Mouse (Mus musculus) hindbrain, embryonic 11.5 days (tissue): ENCODE data around the gene Pltp. TPM values are rescaled to one million over a fixed set of nuclear protein-coding genes. Genes with fewer than 3 reads are reported as not detected.
"Not testable (repeated sequence)": the region's sequence is repeated elsewhere in the genome, so short reads cannot be mapped to it uniquely, and the experiment has no call there.

ENCODE experiments used
- ATAC-seq: fragments of 200-750 bp; cut with Nextera tagmentation; 2 replicates; pipeline ENCODE4 v1.8.0; 2017; ENCODE audit warnings: mild to moderate bottlenecking, moderate TSS enrichment, moderate library complexity; ENCODE audit not compliant: low FRiP score
- DNase-seq: peaks from one replicate; pipeline ENCODE4 v3.0.0-alpha.2; 2015; ENCODE audit warnings: low spot score
- H3K27ac ChIP-seq: fragments of 300-500 bp; sonication (generic); 2 replicates; pipeline ENCODE4 v1.5.1; 2014; ENCODE audit warnings: mild to moderate bottlenecking, low read depth, low read length
- H3K27me3 ChIP-seq: fragments of 300-500 bp; sonication (generic); 2 replicates; pipeline ENCODE4 v1.6.1; 2014; ENCODE audit warnings: mild to moderate bottlenecking, low read length, moderate library complexity, mixed read lengths; ENCODE audit not compliant: control insufficient read depth, insufficient read depth
- H3K36me3 ChIP-seq: fragments of 300-500 bp; sonication (generic); 2 replicates; pipeline ENCODE4 v1.6.1; 2014; ENCODE audit warnings: mild to moderate bottlenecking, low read length, moderate library complexity, mixed read lengths; ENCODE audit not compliant: control insufficient read depth, insufficient read depth
- H3K4me1 ChIP-seq: fragments of 300-500 bp; sonication (generic); replicated peaks from 2 replicates; pipeline ENCODE4 v1.6.1; 2014; ENCODE audit warnings: low read length, mixed read lengths; ENCODE audit not compliant: control insufficient read depth, insufficient read depth
- H3K4me2 ChIP-seq: fragments of 300-500 bp; sonication (generic); replicated peaks from 2 replicates; pipeline ENCODE4 v1.6.1; 2014; ENCODE audit warnings: mild to moderate bottlenecking, low read depth, low read length
- H3K4me3 ChIP-seq: fragments of 300-500 bp; sonication (generic); 2 replicates; pipeline ENCODE4 v1.5.1; 2014; ENCODE audit warnings: low read depth, low read length
- H3K9ac ChIP-seq: fragments of 300-500 bp; sonication (generic); 2 replicates; pipeline ENCODE4 v1.6.1; 2014; ENCODE audit warnings: low read depth, low read length
- H3K9me3 ChIP-seq: fragments of 300-500 bp; sonication (generic); 2 replicates; pipeline ENCODE4 v1.6.1; 2016; ENCODE audit warnings: low read length; ENCODE audit not compliant: control insufficient read depth
- WGBS: fragments of 180-500 bp; shearing (Covaris S2); extraction: QIAGEN DNeasy Blood & Tissue Kit; methylation state at CpG from one replicate; pipeline ENCODE4 v1.1.7; 2014; 5-methylcytosine and 5-hydroxymethylcytosine counted together
- polyA plus RNA-seq: library from polyadenylated mRNA; unstranded; fragments of >200 nt; fragmentation: Nextera tagmentation; extraction: Ambion mirVana; gene quantifications from 2 replicates; pipeline ENCODE4 v1.2.1, GENCODE M21; 2014

The Pltp gene
- polyA plus RNA-seq, 1 experiment from 2014 or later: 67.6 TPM

- DNase-seq: no peak
- no peaks in the 10 kb centered on the region for H3K9me3 ChIP-seq
- no peaks in the 10 kb centered on the region for H3K27me3 ChIP-seq
- no peak overlapping the region for H3K9ac ChIP-seq
- peak overlapping the region; percentile 14; the same call in 1 of the 2 replicates for H3K27ac ChIP-seq
- no peak overlapping the region for H3K4me3 ChIP-seq
- ATAC-seq: no peak
- no peak overlapping the region for H3K4me2 ChIP-seq
- 42% methylated on average over 1 of the region's 1 CpGs for WGBS
- H3K36me3 ChIP-seq: no peaks in the 10 kb centered on the region
- H3K4me1 ChIP-seq: peaks cover 4% of the 10 kb centered on the region; the same call in 1 of the 2 replicates
These were observed 16.8 kb upstream of the Pltp start for GRCm38 (mm10) chr2:164874239-164874769.

- no peak for ATAC-seq
These were observed 16.1 kb upstream of the Pltp start for GRCm38 (mm10) chr2:164873621-164874020.

DNA sequence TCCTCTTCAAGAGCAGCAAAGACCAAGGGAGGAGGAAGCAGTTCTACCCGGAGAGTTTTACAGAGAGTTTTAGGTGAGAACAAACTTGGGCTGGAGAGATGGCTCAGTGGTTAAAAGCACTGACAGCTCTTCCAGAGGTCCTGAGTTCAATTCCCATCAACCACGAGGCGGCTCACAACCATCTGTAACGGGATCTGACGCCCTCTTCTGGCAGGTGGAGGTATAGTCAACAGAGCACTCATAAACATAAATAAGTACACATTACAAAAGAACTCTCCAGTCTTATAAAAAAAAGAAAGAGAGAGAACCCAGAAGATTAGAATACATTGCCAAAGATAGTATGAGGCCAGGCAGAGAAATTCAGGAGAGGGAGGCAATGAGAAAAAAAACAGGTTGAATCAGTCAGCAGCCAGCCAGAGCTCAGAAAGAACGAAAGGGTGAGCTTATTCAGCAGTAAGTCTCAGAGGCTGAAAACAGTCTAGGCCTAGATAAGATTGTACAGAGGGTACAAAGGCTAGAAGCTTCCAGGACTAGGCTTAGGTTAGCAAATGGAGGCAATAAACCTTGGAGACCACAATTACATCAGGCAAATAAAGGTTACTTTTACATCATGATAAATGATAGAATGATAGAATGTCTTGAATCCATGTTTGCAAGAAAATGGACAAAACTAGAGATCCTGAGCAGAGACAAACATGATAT, 14.2 kb upstream of the Pltp start:
- DNase-seq: no peak
- no peak overlapping the region for H3K9ac ChIP-seq
- WGBS: 56% methylated on average over 6 of the region's 6 CpGs
- peaks cover 5% of the 10 kb centered on the region; the same call in 1 of the 2 replicates for H3K9me3 ChIP-seq
- ATAC-seq: no peak
- no peaks in the 10 kb centered on the region for H3K27me3 ChIP-seq
- no peaks in the 10 kb centered on the region for H3K36me3 ChIP-seq
- H3K4me1 ChIP-seq: no peaks in the 10 kb centered on the region
- H3K27ac ChIP-seq: no peak overlapping the region
- no peak overlapping the region for H3K4me3 ChIP-seq
- no peak overlapping the region for H3K4me2 ChIP-seq

More at GRCm38 (mm10) chr2:164873621-164874020, 16.1 kb upstream of the Pltp start:
- Histone ChIP-seq H3K4me1 (peaks cover 4% of the 10 kb centered on the region; the same call in 1 of the 2 replicates), H3K27ac (no peak overlapping the region), H3K36me3 (no peaks in the 10 kb centered on the region), H3K9ac (no peak overlapping the region), H3K9me3 (no peaks in the 10 kb centered on the region), H3K4me3 (no peak overlapping the region), H3K27me3 (no peaks in the 10 kb centered on the region), H3K4me2 (no peak overlapping the region)
- DNase-seq: no peak
- 68% methylated on average over 3 of the region's 3 CpGs for WGBS

- no peaks in the 10 kb centered on the region for H3K36me3 ChIP-seq
- WGBS: 81% methylated on average over 7 of the region's 7 CpGs
- ATAC-seq: no peak
These were observed 11.0 kb upstream of the Pltp start for GRCm38 (mm10) chr2:164868491-164868890.

GRCm38 (mm10) chr2:164867566-164867965, 10.1 kb upstream of the Pltp start:
- 93% methylated on average over 7 of the region's 7 CpGs for WGBS

More at GRCm38 (mm10) chr2:164868491-164868890, 11.0 kb upstream of the Pltp start:
- Histone ChIP-seq H3K4me1 (no peaks in the 10 kb centered on the region), H3K9me3 (peaks cover 5% of the 10 kb centered on the region; the same call in 1 of the 2 replicates), H3K9ac (no peak overlapping the region), H3K4me3 (no peak overlapping the region), H3K27ac (no peak overlapping the region), H3K4me2 (no peak overlapping the region), H3K27me3 (no peaks in the 10 kb centered on the region)
- DNase-seq: no peak

GRCm38 (mm10) chr2:164866741-164867551, 9.4 kb upstream of the Pltp start:
- DNase-seq (no peak), ATAC-seq (no peak)
- Histone ChIP-seq H3K27me3 (no peaks in the 10 kb centered on the region), H3K9me3 (peaks cover 5% of the 10 kb centered on the region; the same call in 1 of the 2 replicates), H3K4me3 (no peak overlapping the region), H3K4me2 (no peak overlapping the region), H3K36me3 (no peaks in the 10 kb centered on the region), H3K27ac (no peak overlapping the region), H3K9ac (no peak overlapping the region), H3K4me1 (no peaks in the 10 kb centered on the region)
- 63% methylated on average over 16 of the region's 16 CpGs for WGBS

More at GRCm38 (mm10) chr2:164867566-164867965, 10.1 kb upstream of the Pltp start:
- Histone ChIP-seq H3K9ac (no peak overlapping the region), H3K27me3 (no peaks in the 10 kb centered on the region), H3K4me3 (no peak overlapping the region), H3K27ac (no peak overlapping the region), H3K4me2 (no peak overlapping the region), H3K4me1 (no peaks in the 10 kb centered on the region), H3K36me3 (no peaks in the 10 kb centered on the region), H3K9me3 (peaks cover 5% of the 10 kb centered on the region; the same call in 1 of the 2 replicates)
- no peak for DNase-seq
- no peak for ATAC-seq

DNA sequence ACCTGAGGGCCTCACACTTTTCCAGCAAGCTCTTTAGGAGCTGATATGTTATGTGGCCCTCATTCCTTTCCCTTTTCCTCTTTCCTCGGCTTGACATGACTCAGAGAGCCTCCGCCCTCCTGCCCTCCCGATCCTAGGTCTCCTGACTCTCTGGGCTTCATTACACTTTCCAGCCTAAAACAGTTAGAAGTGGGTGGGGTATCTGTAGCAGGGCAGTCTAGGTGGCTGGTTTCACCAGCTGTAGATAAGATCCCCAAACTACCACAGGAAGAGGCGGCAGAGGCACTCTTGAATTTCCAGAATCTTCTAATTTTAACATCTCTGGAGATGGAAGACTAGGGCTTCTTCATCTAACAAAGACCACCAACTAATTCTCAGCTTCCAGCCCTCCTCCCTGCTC, 7.1 kb upstream of the Pltp start:
- Histone ChIP-seq H3K4me1 (no peaks in the 10 kb centered on the region), H3K9ac (no peak overlapping the region), H3K4me2 (no peak overlapping the region), H3K9me3 (peaks cover 5% of the 10 kb centered on the region; the same call in 1 of the 2 replicates), H3K36me3 (no peaks in the 10 kb centered on the region), H3K27ac (no peak overlapping the region), H3K27me3 (no peaks in the 10 kb centered on the region), H3K4me3 (no peak overlapping the region)
- WGBS: 82% methylated on average over 4 of the region's 4 CpGs
- no peak for DNase-seq
- ATAC-seq: no peak

GRCm38 (mm10) chr2:164863411-164863810, 5.9 kb upstream of the Pltp start:
- not testable (repeated sequence) for ATAC-seq, DNase-seq, H3K9me3 ChIP-seq, H3K27ac ChIP-seq, H3K4me3 ChIP-seq, H3K4me1 ChIP-seq, H3K27me3 ChIP-seq, H3K4me2 ChIP-seq, H3K36me3 ChIP-seq, H3K9ac ChIP-seq
- WGBS: 93% methylated on average over 7 of the region's 9 CpGs
